Mouse (Mus musculus): ENCODE data around the gene Prss48.

Gene Prss48

GRCm38 (mm10) chr3:85950914-85951313, 51.4 kb downstream of the Prss48 start:
- DNase-seq (ENCODE audit: low read depth, low spot score): no peak

Measured in ES-CJ7 (cell line).